Mouse (Mus musculus) layer of hippocampus, adult 11-12 months (tissue): ENCODE results near the gene Gm6205.
"Not testable (repeated sequence)": the region's sequence is repeated elsewhere in the genome, so short reads cannot be mapped to it uniquely, and the experiment has no call there.

Experiments
- DNase-seq: peaks from one replicate; pipeline ENCODE4 v3.0.0; 2022; ENCODE audit warnings: low spot score

Gene Gm6205

DNA sequence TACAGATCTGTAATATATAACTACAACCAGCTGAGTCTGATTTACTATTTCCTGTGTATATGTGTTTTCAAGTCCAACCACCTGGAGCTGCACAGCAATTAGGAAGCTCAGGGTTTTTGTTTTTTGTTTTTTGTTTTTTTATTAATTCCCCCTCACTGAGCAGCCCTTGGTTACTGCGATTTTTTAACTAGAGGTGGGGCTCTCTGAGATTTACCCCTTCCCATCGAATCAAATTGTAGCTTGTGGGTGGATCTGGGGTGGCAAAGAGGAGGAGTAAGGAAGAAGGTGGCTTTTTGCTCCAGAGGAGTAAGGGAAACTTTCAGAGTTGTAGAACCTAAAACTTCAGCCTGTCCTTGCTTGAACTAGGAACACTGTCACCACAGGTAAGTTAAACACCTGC, at the start of gene Gm6205:
Gene Gm6205 (plus strand): TSS at position 301 of the 400 bp plus-strand sequence.
- not testable (repeated sequence) for DNase-seq

DNA sequence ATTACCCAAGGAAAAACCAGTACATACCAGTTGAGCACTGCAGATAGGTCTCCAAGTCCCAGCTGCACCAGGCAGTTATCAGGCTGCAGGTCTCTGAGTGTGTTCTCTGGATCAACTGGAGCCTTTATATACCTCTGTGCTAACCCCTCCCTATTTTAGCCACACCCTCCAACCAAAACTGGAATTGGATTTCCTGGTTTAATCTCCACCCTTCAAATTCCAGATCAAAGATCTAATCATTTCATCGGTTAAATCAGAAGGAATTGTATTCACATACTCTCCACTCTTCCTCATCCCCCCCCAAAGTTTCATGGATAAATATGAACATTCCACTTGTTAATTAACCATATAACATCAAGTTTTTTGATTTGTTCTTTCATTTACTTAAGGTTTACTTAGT, 31.9 kb upstream of the Gm6205 start, which contains the start of gene Gm3147:
Gene Gm3147 (minus strand): TSS at position 101 of the 400 bp plus-strand sequence.
- not testable (repeated sequence) for DNase-seq

DNA sequence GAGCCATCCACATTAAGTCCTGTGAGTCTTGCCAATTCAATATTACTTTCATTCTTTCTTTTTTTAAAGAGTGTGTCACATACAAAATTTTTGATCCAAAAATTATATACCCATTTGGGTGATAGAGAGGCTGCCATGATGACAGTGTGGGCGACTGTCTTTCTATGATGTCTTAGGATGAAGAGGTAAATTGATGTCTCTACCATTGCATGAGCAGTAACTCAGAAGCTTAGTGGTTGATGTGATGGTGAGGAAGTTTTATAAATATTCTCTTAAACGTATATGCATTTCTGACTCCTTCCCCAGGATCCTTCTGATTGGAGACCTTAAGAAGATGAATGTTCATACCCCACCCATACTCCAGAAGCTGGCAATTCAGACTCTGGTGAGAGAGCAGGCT, 24.5 kb upstream of the Gm6205 start, which contains the start of gene Gm6509:
Gene Gm6509 (plus strand): TSS at position 301 of the 400 bp plus-strand sequence.
- DNase-seq: not testable (repeated sequence)
